Comparison of ENCODE assay signal across 19 mouse cellular contexts in the genomic region with DNA sequence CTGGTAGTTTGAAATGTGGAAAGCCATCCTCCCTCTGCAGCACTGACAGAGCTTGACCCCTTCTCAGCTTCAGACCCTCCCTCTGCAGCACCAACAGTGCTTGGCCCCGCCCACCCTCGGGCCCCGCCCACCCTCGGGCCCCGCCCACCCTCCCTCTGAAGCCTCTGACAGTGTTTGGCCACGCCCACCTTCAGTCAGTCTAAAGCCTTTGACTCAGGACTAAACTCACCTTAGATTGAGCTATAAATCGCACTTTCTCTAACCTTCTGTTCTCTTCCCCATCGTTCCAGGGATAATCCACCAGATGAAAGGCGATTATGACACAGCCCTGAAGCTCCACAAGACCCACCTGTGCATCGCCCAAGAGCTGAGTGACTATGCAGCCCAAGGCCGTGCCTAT.
DNase-seq lines count a peak whose midpoint lies in the region; ATAC-seq and TF ChIP-seq lines count a peak whose summit lies in the region.
"Had no signal": no experiment of that assay in that cellular context is flagged by ENCODE, and none has a peak within 500 bp of the region (broad histone marks: within the 10 kb centered on the region; RNA-seq: fewer than 3 reads in every experiment).

No protein-coding gene starts in this region.

- no peak overlapping the region for H3K9ac ChIP-seq in kidney, postnatal 0 days (ENCODE audit: low read depth, low read length)
- H3K9ac ChIP-seq: forebrain, embryonic 12.5 days; hindbrain, embryonic 13.5 days; limb, embryonic 12.5 days; liver, embryonic 14.5 days; lung, embryonic 15.5 days; midbrain, embryonic 15.5 days had no signal

- H3K4me3 ChIP-seq in kidney, postnatal 0 days (replicated peaks; ENCODE audit: low read depth, low read length) = no peak overlapping the region
- H3K4me3 ChIP-seq: forebrain, embryonic 12.5 days; gastrocnemius, adult 2 months; hindbrain, embryonic 13.5 days; limb, embryonic 12.5 days; lung, embryonic 15.5 days; megakaryocyte, embryonic 14.5 days; midbrain, embryonic 15.5 days had no signal

- H3K4me1 ChIP-seq in kidney, postnatal 0 days (replicated peaks; ENCODE audit: insufficient read depth, low read length) = peaks cover 9% of the 10 kb centered on the region

- peaks cover 19% of the 10 kb centered on the region; the same call in 1 of the 2 replicates for H3K36me3 ChIP-seq in kidney, postnatal 0 days (ENCODE audit: insufficient read depth, low read length)

- TF ChIP-seq CTCF in kidney, postnatal 0 days (IDR thresholded peaks at IDR 0.05; ENCODE audit: low read depth) = no peak

- no peak for DNase-seq in kidney, postnatal 0 days (ENCODE audit: low spot score)
- no peak for DNase-seq in kidney, adult 8-10 months
- DNase-seq in thymus, postnatal 4 days = peak; percentile 54
- DNase-seq in thymus, adult 18-20 months = no peak
- DNase-seq in ZHBTc4 (ENCODE audit: low read depth, low spot score) (peak; percentile 79), adipocyte (ENCODE audit: low spot score) (no peak)
- DNase-seq in urinary bladder, postnatal 36 days (ENCODE audit: low spot score in 2 of 2) = no peak
- DNase-seq: adrenal gland, postnatal 25 days; cerebellum, postnatal 10 days; gastrocnemius, adult 2 months; lung, postnatal 36 days had no signal

- no peak overlapping the region for H3K27ac ChIP-seq in kidney, postnatal 0 days
- H3K27ac ChIP-seq: gastrocnemius, adult 2 months; limb, embryonic 12.5 days; liver, embryonic 14.5 days; lung, embryonic 15.5 days; stomach, postnatal 0 days had no signal

- no peaks in the 10 kb centered on the region for H3K27me3 ChIP-seq in kidney, postnatal 0 days (ENCODE audit: insufficient read depth, low read length)
- H3K27me3 ChIP-seq: limb, embryonic 12.5 days; lung, embryonic 15.5 days; midbrain, embryonic 15.5 days had no signal

- 46% methylated on average over 11 of the region's 11 CpGs for WGBS in kidney, postnatal 0 days

- H3K9me3 ChIP-seq in kidney, postnatal 0 days (replicated peaks; ENCODE audit: low read length) = no peaks in the 10 kb centered on the region
- H3K9me3 ChIP-seq: forebrain, embryonic 12.5 days; hindbrain, embryonic 13.5 days; limb, embryonic 12.5 days; lung, embryonic 15.5 days; megakaryocyte, embryonic 14.5 days; midbrain, embryonic 15.5 days had no signal

- H3K4me2 ChIP-seq in kidney, postnatal 0 days (ENCODE audit: low read length) = no peak overlapping the region
- H3K4me2 ChIP-seq: forebrain, embryonic 12.5 days; hindbrain, embryonic 13.5 days; limb, embryonic 12.5 days; lung, embryonic 15.5 days; midbrain, embryonic 15.5 days had no signal

- peak; percentile 15; the same call in 1 of the 2 replicates for ATAC-seq in kidney, postnatal 0 days (replicated peaks; ENCODE audit: low FRiP score, low read depth)
- ATAC-seq: midbrain, embryonic 15.5 days had no signal

Comparison
In these comparisons a context has a peak if more than half of its experiments do, and no peak if none do; other contexts are left out.
1. DNase-seq: peak in thymus, postnatal 4 days (single experiment) and ZHBTc4 (single experiment); none in kidney, postnatal 0 days (single experiment), kidney, adult 8-10 months (0 of 2), thymus, adult 18-20 months (0 of 2), adipocyte (single experiment) and urinary bladder, postnatal 36 days (0 of 2).